13 mouse cellular contexts compared by ENCODE assay signal in genomic region chr13:56109703-56110102, GRCm38 (mm10). TPM values are rescaled to one million over a fixed set of nuclear protein-coding genes. Genes with fewer than 3 reads are reported as not detected.
DNase-seq lines count a peak whose midpoint lies in the region; ATAC-seq and TF ChIP-seq lines count a peak whose summit lies in the region.
"Had no signal": no experiment of that assay in that cellular context is flagged by ENCODE, and none has a peak within 500 bp of the region (broad histone marks: within the 10 kb centered on the region; RNA-seq: fewer than 3 reads in every experiment).

No protein-coding gene starts in this region.

- no peaks in the 10 kb centered on the region for H3K9me3 ChIP-seq in heart, embryonic 11.5 days (replicated peaks; ENCODE audit: control insufficient read depth, low read length)
- no peaks in the 10 kb centered on the region for H3K9me3 ChIP-seq in lung, embryonic 14.5 days (ENCODE audit: low read depth, low read length)
- no peaks in the 10 kb centered on the region for H3K9me3 ChIP-seq in embryonic facial prominence, embryonic 10.5 days
- H3K9me3 ChIP-seq in limb, embryonic 15.5 days: no peaks in the 10 kb centered on the region
- H3K9me3 ChIP-seq: forebrain, embryonic 10.5 days had no signal

- DNase-seq in heart, adult 8-10 months (ENCODE audit: low spot score): no peak
- no peak for DNase-seq in lung, embryonic 14.5 days
- no peak for DNase-seq in lung, postnatal 36 days
- no peak for DNase-seq in embryonic facial prominence, embryonic 10.5 days (ENCODE audit: low spot score)
- DNase-seq in layer of hippocampus, adult 11-12 months (ENCODE audit: low spot score): no peak
- DNase-seq in thymus, postnatal 25 days: no peak
- DNase-seq: adrenal gland, adult 8-10 months; kidney, adult 9 months; right cerebral cortex, postnatal 4 days had no signal

- peaks cover 68% of the 10 kb centered on the region for H3K4me1 ChIP-seq in heart, embryonic 11.5 days (ENCODE audit: control insufficient read depth, insufficient read depth, low read length)
- peaks cover 34% of the 10 kb centered on the region for H3K4me1 ChIP-seq in lung, embryonic 14.5 days (ENCODE audit: insufficient read depth)
- peaks cover 78% of the 10 kb centered on the region for H3K4me1 ChIP-seq in embryonic facial prominence, embryonic 10.5 days
- H3K4me1 ChIP-seq in limb, embryonic 15.5 days: peaks cover 75% of the 10 kb centered on the region

- no peak for ATAC-seq in heart, embryonic 11.5 days (replicated peaks; ENCODE audit: insufficient number of reproducible peaks, low FRiP score, low TSS enrichment)
- no peak for ATAC-seq in lung, embryonic 14.5 days (ENCODE audit: insufficient read depth)
- ATAC-seq in limb, embryonic 15.5 days (ENCODE audit: insufficient number of reproducible peaks, low FRiP score, low TSS enrichment, low read depth): no peak

- H3K27ac ChIP-seq in heart, embryonic 11.5 days (ENCODE audit: low read depth, low read length): peak overlapping the region; percentile 77
- peak overlapping the region; percentile 38; the same call in 1 of the 2 replicates for H3K27ac ChIP-seq in lung, embryonic 14.5 days (ENCODE audit: low read depth)
- H3K27ac ChIP-seq in embryonic facial prominence, embryonic 10.5 days (replicated peaks): peak overlapping the region; percentile 14
- H3K27ac ChIP-seq in limb, embryonic 15.5 days: peak overlapping the region; percentile 55; the same call in 1 of the 2 replicates
- H3K27ac ChIP-seq: forebrain, embryonic 10.5 days; liver, embryonic 14.5 days had no signal

- peak overlapping the region; percentile 43; the same call in 1 of the 2 replicates for H3K9ac ChIP-seq in heart, embryonic 11.5 days (ENCODE audit: low read depth, low read length)
- H3K9ac ChIP-seq in lung, embryonic 14.5 days: no peak overlapping the region
- H3K9ac ChIP-seq in limb, embryonic 15.5 days: no peak overlapping the region
- H3K9ac ChIP-seq: liver, embryonic 14.5 days had no signal

- H3K4me3 ChIP-seq in heart, embryonic 11.5 days (ENCODE audit: low read depth, low read length): no peak overlapping the region
- H3K4me3 ChIP-seq in lung, embryonic 14.5 days (ENCODE audit: low read depth, low read length): no peak overlapping the region
- H3K4me3 ChIP-seq in embryonic facial prominence, embryonic 10.5 days: no peak overlapping the region
- no peak overlapping the region for H3K4me3 ChIP-seq in limb, embryonic 15.5 days
- H3K4me3 ChIP-seq: forebrain, embryonic 10.5 days had no signal

- TF ChIP-seq CTCF in lung, embryonic 14.5 days (IDR thresholded peaks at IDR 0.05; ENCODE audit: low read depth): no peak

- H3K4me2 ChIP-seq in heart, embryonic 11.5 days: no peak overlapping the region
- H3K4me2 ChIP-seq in lung, embryonic 14.5 days: no peak overlapping the region
- H3K4me2 ChIP-seq in limb, embryonic 15.5 days: no peak overlapping the region

- H3K36me3 ChIP-seq in heart, embryonic 11.5 days (ENCODE audit: control insufficient read depth, insufficient read depth, low read length): peaks cover 3% of the 10 kb centered on the region; the same call in 1 of the 2 replicates
- peaks cover 50% of the 10 kb centered on the region for H3K36me3 ChIP-seq in lung, embryonic 14.5 days (ENCODE audit: insufficient read depth)
- peaks cover 100% of the 10 kb centered on the region for H3K36me3 ChIP-seq in embryonic facial prominence, embryonic 10.5 days (replicated peaks)
- H3K36me3 ChIP-seq in limb, embryonic 15.5 days: peaks cover 9% of the 10 kb centered on the region

- 65% methylated on average over 4 of the region's 4 CpGs for WGBS in heart, embryonic 11.5 days (ENCODE audit: insufficient replicate concordance)
- 86% methylated on average over 4 of the region's 4 CpGs for WGBS in lung, embryonic 14.5 days
- WGBS in embryonic facial prominence, embryonic 10.5 days: 84% methylated on average over 4 of the region's 4 CpGs
- 80% methylated on average over 4 of the region's 4 CpGs for WGBS in limb, embryonic 15.5 days

- H3K27me3 ChIP-seq in heart, embryonic 11.5 days (ENCODE audit: control insufficient read depth, insufficient read depth, low read length): no peaks in the 10 kb centered on the region
- no peaks in the 10 kb centered on the region for H3K27me3 ChIP-seq in lung, embryonic 14.5 days (ENCODE audit: insufficient read depth, low read length)
- no peaks in the 10 kb centered on the region for H3K27me3 ChIP-seq in embryonic facial prominence, embryonic 10.5 days (replicated peaks; ENCODE audit: low read depth, poor library complexity, severe bottlenecking)
- H3K27me3 ChIP-seq in limb, embryonic 15.5 days: no peaks in the 10 kb centered on the region

RNA-seq across cellular contexts. Expression of gene H2afy, which starts 26.5 kb away (rescaled TPM):
- 154 and 162 TPM in 2 replicates for polyA plus RNA-seq in heart, embryonic 11.5 days (2014; fragmentation: Nextera tagmentation; extraction: Ambion mirVana)
- total RNA-seq in heart, adult 8-10 months (2022): 10 to 100 TPM; 39.0 to 48.2 (median 45.6) TPM
- 359 and 377 TPM in 2 replicates for polyA plus RNA-seq in lung, embryonic 14.5 days (2014; fragmentation: Nextera tagmentation; extraction: Ambion mirVana)
- 478 and 497 TPM in 2 replicates for polyA plus RNA-seq in embryonic facial prominence, embryonic 10.5 days (2016; fragmentation: Nextera tagmentation; extraction: Ambion mirVana)
- 242 and 272 TPM in 2 replicates for polyA plus RNA-seq in limb, embryonic 15.5 days (2015; fragmentation: Nextera tagmentation; extraction: Ambion mirVana)

Comparison
In these comparisons a context has a peak if more than half of its experiments do, and no peak if none do; other contexts are left out.
1. H3K27ac ChIP-seq: peak in every context shown above with its lines; median percentile 77 in heart, embryonic 11.5 days; 55 in limb, embryonic 15.5 days; 38 in lung, embryonic 14.5 days; 14 in embryonic facial prominence, embryonic 10.5 days.